Mouse (Mus musculus): ENCODE measurements around the gene Arsb.
A peak's percentile ranks its signal among the peaks of the same experiment; 100 is the strongest.

Arsb gene

GRCm38 (mm10) chr13:93895430-93895829 lies 124.0 kb downstream of the Arsb start:
- no peak for DNase-seq

DNA sequence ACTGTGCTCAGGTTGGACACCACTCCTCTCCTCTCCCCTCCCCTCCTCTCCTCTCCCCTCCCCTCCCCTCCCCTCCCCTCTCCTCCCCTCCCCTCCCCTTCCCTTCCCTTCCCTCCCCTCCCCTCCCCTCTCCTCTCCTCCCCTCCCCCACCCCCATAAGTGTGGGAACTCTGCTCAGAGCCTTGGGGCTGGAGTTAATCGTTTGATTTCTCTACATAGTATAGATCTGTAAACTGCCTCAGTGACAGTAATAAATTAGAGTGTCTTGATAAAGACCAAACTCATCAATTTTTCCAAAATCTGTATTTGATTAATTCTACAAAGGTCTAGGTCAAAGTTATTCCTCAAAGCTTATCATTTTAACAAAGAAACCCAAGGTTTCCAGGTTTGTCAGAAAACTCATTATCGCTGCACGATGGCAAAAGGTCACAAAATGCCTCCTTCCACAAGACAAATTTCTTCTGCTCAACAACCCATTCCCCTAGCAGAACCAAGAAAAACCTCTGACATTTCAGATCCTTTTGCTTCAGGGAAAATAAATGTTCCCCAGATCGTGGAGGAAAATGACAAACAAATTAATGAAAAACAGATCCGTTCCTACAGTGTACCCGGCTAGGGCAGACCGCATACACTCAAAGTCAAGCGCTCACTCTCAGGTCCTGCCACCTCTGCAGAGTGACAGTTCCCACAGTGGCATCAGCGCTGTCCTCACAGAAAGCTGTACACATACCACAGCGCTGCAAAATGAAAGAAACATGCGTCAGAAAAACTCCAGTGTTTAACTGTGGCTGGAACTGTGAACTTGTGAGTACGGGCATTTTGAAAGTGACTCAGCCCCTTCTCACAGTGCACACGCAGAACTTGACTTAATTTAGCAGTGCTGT lies 126.8 kb downstream of the Arsb start:
- no peak for DNase-seq

- DNase-seq, result no peak
These were observed 128.2 kb downstream of the Arsb start for GRCm38 (mm10) chr13:93899378-93900256.

GRCm38 (mm10) chr13:93900934-93901626 lies 129.7 kb downstream of the Arsb start:
- DNase-seq, result no peak

DNA sequence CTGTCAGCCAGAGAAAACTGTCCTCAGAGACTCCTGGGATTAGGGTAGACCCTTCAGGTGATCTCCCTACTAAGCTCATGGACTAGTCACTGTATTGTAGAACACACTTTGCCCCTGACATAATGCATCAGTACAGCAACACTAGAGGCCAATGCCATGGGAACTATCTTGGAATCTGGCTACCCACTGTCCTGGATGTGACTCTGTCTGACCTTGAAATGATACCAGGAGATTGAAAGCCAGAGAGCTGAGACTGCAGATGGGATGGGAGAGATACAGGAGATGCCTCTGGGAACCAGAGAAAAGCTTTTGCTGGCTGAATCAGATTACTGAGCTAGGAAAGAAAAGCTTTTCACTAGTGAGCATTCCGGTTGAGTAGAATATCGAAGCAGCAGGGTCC lies 130.7 kb downstream of the Arsb start:
- no peak for DNase-seq

DNA sequence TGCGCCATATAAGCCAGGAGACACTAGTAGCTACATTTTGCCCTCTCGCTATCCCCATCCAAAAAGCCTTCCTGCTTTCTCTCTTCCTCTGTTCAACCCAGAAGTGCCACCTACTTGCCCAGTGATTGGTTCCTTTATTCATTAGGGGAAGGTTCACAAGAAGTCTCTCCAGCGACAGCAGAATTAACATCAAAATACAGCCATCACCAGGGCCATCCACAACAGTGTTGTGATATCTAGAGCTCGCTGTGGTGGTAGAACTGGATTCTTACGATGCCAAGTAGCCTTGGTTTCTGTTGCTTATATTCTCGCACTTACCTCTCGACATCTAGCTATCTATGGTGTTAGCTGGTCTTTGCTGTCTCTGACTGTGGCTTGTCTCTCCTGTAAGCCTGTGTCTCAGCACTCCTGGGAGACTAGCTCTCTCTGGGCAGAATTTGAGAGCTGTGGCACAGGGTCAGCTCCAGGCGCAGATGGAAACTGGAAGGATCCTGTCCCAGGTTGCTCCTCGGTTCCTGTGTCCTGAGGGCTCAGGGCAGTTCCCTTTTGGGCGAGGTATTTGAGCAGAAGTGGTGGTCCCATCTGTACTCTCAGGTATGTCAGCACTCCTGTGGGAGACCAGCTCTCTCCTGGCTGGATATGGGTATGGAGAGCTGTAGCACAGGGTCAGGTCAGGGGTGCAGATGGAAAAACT lies 135.3 kb downstream of the Arsb start:
- DNase-seq, result no peak

DNA sequence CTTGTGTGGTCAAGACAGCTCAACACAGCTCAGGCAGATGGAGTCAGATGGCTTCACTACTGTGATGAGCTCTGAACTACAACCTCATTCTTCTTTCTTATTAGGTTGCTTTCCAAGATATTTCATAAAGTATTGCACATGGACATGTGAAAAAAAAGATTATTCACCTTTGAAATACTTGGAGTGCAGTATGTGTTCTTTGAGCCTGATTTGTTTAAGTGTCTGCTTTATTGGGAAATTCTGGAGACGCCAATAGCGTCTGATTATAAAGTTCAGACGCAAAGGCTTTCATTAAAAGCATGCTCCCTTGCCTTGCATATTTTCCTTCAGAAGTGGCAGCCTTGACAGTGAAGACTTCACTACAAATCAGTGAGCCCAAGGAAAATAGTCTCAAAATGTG lies 136.5 kb downstream of the Arsb start:
- no peak for DNase-seq

DNA sequence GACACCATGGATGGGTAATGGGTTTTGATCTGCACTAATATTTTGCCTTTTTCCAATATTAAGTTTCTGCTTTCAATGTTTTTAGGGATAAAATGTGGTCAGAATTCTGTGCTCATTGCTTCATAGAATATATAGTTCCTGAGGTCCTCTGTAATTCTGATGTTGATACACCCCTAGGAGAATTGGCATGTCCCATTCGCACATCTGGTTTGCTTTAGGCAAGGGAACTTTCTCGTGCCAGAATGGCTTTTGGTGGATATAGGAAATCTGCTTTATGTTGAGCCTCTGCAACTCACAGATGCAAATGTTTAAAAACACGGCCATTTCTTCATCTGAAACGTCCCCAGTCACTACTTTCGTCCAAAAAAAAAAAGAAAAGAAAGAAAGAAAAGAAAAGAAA lies 138.4 kb downstream of the Arsb start:
- DNase-seq, result no peak

DNA sequence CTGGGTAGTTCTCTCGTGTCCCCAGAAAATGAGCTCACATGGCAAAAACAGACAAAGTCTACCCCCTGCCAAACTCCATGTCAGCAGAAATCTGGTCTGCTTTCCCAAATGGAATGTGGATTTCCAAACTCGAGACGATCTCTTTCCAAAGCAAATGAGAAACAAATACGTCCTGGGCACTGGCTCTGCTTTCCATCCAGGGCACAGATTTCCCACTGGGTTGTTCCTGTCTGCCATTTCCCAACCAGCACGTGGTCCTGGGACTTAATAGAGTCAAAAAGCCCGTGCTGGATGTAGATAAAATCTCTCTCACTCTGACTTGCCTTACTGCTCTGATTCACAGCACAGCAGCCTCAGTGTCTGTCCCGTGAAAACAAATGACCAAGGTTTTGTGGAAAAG lies 139.6 kb downstream of the Arsb start:
- no peak for DNase-seq

- no peak for DNase-seq
These were observed 141.0 kb downstream of the Arsb start for GRCm38 (mm10) chr13:93912326-93912915.

DNA sequence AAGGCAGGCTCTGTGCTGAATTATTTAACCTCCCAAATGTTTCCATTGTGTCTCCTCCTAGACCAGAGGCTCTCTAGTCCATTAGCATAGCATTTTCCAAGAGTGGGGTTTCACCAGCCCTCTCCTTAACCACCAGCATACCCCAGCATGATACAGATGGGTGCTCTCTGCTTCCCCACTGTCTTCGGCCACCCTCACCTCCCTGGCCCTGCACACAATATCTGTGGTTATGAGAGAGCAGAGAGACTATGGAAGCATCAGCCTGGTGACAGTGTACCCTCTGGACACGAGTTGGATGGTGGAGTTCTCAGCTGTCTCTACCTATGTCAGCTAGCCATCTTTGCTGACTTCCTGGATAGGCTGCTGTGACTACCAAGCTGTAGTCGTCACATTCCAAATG lies 142.8 kb downstream of the Arsb start:
- DNase-seq, result no peak

DNA sequence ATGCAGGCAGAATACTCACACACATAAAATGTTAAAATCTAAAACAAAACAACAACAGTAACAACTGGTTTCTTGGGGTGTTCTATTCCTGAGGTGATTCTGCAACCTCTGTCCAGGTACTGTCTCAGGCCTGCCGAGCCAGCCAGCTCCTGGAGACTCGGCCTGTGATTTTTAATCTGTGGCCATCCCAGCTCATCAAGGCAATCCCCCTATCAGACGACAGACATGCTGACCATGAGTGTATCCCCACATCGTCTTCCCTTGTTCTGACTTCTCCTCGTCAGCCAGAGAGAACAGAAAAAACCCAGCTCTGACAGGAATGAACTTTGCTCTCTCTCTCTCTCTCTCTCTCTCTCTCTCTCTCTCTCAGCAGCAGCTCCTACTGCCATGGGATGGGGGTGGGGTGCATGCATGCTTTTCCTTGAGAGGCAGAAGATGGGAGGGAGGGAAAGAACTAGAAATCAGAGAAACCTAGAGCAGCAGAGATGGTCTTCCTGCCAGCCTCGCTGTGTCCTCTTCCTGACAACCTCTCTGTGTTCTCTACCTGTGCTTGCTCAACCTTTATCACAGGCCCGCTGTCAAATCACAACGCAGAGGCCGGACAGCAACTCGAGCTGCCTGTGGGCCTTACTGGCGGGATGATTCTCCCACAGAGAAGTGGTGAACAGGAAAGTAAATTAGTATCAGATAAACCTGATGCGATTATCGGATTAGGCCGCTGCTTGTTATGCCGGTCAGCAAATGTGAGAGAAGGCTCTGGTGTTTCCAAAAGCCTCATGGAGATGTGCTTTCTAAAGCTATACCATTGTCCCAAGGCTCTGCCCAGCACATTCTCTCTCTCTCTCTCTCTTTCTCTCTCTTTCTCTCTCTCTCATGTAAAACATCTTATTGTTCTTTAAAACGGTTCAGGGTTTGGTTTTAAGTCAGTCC lies 144.5 kb downstream of the Arsb start:
- DNase-seq, result peak; percentile 73

- DNase-seq, result no peak
These were observed 148.1 kb downstream of the Arsb start for GRCm38 (mm10) chr13:93919536-93919935.

DNA sequence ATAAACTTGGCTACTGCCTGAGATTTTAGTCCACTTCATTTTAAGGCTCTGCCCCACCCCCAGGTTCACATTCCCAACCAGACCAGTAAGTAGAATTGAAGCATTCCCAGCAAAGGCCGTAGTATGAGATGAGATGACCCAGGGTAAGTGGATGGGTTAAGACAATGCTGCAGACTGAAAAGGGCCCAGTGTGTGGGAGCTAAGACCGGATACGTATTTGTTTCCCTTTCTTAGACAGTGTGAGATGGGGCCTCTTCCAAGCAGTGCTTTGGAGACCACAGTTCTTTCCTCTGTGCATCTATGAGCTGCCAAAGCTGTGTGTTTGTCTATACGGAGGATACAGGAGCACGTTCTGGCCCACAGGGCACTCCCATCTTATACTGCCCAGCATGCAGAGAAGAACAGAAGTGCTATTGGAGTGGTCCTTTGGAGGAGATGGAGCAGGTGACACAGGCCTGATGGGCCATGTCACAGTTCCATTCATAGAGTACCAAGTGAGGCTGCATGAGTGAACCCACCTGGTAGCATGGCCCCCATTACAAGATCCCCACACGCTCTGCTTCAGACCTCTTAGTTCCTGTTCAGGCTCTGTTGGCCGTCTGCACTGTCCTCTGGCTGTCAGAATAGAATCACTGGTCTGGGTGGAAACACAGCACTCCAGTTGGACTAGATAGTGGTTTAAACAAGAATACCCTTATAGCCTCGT lies 148.8 kb downstream of the Arsb start:
- DNase-seq, result no peak

- no peak for DNase-seq
These were observed 149.4 kb downstream of the Arsb start for GRCm38 (mm10) chr13:93920786-93921300.

- no peak for DNase-seq
These were observed 150.6 kb downstream of the Arsb start for GRCm38 (mm10) chr13:93921831-93922565.

DNA sequence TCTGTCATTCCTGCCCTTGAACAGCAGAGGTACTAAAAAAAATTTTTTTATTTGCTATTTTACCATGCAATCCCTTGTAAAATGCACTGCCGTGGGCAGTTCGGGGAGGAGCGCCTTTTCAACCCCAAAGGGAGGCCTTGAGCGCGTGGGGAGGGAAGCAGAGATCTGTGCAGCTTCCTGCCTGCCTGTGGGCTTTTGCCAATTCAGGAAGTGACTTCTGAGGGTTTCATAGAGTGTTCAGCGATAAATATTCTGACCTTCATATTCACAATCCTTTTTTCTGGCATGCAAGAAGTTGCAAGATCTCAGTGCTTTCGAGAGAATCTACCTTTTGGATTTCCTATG lies 151.1 kb downstream of the Arsb start:
- DNase-seq, result no peak

- DNase-seq, result no peak
These were observed 153.5 kb downstream of the Arsb start for GRCm38 (mm10) chr13:93924735-93925432.
